Mouse (Mus musculus) lung, postnatal 4 days (tissue): Measurements from ENCODE around the gene Gfpt2.

Experiments used
- DNase-seq, 2 experiments: peaks; one replicate each; pipeline ENCODE4 v3.0.0; 2021

Gene Gfpt2

DNA sequence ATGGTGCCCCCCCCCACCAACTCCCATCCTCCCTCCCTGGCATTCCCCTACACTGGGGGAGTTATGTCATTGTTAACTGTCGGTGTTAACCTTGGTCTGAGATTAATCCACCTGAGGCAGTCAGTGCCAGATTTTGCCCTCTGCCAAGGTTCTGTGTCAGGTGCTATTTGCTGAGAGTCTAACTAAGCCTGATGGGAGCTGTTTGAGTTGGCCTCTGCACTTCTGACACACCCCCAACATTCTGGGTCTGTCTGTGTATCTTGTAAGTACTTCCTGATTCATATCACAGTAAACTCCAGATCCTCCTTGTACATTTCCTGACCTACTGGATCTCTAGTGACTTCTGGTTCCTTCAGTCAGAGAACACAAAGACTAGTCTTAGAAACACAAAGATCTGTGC is 46.7 kb downstream of the Gfpt2 start:
- peak in 1 of 2 experiments; percentile 32 for DNase-seq

DNA sequence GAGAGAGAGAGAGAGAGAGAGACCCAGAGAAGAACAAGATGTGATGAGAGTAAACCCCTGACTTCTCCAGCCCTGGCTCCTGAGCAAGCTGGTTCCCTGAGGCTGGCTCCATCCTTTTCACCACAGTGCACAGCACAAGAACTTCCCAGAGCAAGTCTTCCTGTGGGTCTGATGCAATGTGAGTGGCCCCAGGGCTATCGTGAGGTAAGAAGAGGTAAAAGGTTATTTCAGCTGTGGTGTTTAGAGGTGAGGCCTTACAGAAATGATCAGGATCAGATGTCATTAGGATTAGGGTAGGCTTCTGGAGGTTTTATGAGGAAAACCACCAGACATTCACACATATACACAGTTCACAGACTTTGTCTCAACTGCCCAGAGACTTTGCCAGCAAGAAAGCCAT is 47.9 kb downstream of the Gfpt2 start:
- no peak for DNase-seq

DNA sequence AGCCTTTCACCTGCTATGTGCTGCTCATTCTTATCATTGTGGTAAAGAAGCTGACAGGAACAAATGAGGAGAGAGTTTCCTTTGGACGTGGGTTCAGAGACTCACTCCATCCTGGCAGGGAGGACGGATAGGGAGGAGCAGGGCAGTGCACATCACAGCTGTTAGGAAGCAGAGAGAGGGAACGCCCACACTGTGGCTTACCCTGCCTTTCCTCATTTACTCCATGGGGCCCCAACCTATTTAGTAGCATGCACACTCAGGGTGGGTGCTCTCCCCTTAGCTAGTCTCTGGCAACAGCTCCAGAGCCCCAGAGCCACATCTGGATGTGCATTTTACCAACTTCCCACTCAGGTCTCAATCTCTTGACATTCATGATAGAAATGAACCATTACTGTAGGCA is 48.7 kb downstream of the Gfpt2 start:
- no peak for DNase-seq

DNA sequence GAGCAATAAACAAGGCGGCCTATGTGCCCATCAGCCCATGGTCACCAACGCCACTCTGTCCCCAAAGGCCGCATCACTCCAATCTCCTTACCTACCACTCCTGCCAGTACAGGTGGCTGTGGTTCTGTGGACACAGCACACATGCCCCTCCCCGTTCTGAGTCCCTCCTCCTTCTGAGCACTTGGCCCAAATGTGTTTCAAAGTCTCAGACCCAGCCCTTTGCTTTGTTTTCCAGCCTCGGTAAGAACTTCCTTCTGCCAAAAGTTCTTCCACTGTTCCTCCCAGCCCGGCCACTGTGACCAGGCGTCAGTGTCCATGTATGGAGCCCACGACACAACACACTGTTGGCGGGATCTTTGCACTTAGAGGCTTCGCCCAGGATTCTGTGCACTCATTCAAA is 50.3 kb downstream of the Gfpt2 start:
- no peak for DNase-seq

DNA sequence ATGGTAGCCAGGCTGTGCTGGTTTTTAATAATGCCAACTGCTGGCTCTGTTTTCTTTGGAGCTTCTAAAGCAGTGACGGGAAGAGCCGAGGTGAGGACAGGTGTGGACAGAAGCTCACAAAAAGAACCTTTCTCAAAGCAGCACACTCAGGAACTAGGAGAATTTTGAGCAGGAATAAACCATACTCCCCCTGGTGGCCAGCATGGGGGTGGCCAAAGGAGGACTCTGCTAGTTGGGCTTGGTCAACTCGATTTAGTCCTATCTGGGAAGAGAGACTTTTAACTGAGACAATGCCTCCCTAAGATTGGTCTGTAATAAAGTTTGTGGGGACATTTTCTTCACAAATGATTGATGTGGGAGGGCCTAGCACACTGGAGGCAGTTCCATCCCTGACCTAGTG is 51.0 kb downstream of the Gfpt2 start:
- peak; percentile 59 to 78 for DNase-seq

DNA sequence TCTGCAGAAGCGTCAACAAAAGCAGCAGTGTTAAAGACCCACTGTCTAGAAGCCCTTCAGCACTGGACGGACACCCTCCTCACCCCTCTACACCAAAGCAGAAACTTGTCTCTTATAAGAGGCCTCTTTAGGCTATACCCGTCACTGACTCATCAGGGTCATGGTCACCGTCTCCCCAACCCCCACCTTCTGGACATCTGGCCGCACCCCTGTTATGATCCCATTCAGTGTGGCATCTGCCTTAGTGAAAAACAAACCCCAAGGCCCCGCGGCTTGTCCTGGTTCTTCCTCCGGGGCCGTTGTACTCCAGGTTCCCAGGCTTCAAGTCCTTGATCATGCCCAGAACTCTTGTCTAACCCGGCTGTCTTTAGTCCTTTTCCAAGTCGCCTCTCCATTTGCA is 52.0 kb downstream of the Gfpt2 start:
- no peak for DNase-seq

DNA sequence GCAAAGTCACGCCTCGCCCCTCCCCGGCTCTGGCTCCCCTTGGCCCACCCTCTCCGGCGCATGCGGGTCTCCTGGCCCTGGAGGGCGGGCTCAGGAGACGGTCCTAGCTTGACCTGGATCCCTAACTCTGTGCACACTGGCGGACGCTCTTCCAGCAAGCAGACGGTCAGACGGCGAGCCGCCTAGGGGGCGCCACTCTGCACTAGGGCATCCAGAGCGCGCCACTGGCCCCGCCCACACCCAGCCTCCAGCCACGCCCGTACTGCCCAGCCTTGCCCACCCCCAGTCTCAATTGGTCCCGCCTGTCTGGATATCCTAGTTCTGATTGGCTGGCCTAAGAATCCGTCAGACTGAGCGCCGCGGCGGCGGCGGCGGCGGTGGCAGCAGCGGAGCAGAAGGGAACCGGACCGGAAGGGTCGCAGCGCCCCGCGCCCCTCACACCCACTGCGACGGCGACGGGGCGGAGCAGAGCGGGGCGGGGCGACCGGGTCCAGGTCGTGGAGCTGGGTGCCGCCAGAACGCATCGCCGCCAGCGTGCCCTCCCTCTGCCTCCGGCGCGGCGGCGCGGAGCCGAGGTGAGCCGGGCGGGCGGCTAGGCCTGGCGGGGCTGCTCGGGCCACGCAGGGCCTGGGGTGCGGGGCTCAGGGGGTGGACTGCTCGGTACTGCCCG is 52.6 kb downstream of the Gfpt2 start, which contains the start of gene Mapk9:
TSS of gene Mapk9 (plus strand) at position 351 of the 670 bp plus-strand sequence.
- DNase-seq: peak; percentile 98 to 99

GRCm38 (mm10) chr11:49847071-49847810 is 53.3 kb downstream of the Gfpt2 start:
- peak; percentile 42 to 43 for DNase-seq

GRCm38 (mm10) chr11:49847811-49848078 is 53.8 kb downstream of the Gfpt2 start:
- no peak for DNase-seq

DNA sequence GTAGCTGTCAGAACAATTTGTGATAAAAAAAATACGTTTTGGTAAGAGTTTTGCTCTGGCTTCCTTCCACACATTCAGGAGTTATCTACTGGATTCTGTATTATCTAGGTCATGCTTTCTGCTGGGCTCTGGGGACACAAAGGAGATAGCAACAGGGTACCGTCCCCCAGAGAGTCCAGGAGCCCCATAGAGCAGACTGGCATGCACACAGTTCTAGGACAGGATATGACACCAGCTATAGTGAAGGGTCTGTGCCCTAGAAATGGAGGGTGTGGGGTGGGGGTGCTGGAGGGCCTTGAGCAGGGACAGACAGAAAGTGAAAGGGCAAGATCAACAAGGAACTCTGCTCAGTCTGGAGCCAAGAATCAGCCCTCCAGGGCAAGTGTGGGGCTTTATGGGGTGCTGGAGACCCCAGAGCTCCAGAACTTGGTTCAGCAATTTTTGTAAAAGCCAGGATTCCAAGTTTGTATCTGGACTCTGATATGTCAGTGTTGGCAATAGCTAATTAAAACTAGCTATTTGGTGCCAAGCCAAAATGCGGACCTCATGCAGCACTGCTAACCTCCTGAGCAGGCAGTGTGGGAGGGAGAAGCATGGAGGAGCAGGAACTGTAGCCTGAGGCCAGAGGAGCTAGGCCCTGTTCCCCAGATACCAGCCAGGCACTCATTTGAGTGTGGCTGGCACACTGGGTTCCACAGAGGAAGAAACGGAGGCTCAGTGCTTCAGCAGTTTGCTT is 54.3 kb downstream of the Gfpt2 start:
- no peak for DNase-seq

- DNase-seq: no peak
These were observed 56.4 kb downstream of the Gfpt2 start for GRCm38 (mm10) chr11:49850331-49850730.

GRCm38 (mm10) chr11:49855144-49855543 is 61.2 kb downstream of the Gfpt2 start:
- DNase-seq: no peak

- DNase-seq: no peak
These were observed 67.2 kb downstream of the Gfpt2 start for GRCm38 (mm10) chr11:49861139-49861538.

DNA sequence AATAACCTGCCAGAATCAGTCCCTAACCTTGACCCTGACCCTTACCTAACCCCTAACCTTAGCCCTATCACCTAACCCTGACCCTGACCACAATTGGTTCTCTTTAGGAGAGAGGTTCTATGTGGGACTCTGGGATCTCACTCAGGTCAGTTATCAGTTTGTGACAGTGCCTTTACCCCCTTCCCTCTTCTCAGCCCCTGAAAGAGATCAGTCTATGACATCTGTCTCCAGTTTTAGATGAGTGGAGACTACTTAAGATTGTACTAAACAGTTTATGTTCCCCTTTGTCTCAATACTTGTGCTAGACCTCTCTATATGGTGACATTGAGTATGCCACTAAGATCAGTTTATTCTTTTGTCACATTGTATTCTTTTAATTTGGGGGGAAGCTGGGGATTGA is 69.9 kb downstream of the Gfpt2 start:
- DNase-seq: no peak

- DNase-seq: peak in 1 of 2 experiments; percentile 1
These were observed 73.3 kb downstream of the Gfpt2 start for GRCm38 (mm10) chr11:49867320-49867719.

- peak; percentile 27 to 69 for DNase-seq
These were observed 75.8 kb downstream of the Gfpt2 start for GRCm38 (mm10) chr11:49869762-49870161.

GRCm38 (mm10) chr11:49871914-49872313 is 77.9 kb downstream of the Gfpt2 start:
- DNase-seq: peak; percentile 21 to 51

DNA sequence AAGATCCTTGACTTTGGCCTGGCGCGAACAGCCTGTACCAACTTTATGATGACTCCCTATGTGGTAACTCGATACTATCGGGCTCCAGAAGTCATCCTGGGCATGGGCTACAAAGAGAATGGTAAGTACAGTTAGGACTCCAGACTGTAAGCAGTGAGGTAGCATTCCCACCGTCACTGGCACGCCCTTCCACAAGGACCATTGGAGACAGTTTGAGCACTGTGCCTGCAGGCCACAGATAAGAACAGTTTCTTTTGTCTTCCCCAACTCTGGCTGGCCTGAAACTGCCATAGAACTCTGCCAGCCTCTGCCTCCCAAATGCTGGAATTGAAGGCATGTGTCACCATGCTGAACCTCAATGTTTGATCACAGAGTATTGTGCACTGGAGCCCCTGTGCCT is 78.8 kb downstream of the Gfpt2 start:
- peak in 1 of 2 experiments; percentile 16 for DNase-seq

DNA sequence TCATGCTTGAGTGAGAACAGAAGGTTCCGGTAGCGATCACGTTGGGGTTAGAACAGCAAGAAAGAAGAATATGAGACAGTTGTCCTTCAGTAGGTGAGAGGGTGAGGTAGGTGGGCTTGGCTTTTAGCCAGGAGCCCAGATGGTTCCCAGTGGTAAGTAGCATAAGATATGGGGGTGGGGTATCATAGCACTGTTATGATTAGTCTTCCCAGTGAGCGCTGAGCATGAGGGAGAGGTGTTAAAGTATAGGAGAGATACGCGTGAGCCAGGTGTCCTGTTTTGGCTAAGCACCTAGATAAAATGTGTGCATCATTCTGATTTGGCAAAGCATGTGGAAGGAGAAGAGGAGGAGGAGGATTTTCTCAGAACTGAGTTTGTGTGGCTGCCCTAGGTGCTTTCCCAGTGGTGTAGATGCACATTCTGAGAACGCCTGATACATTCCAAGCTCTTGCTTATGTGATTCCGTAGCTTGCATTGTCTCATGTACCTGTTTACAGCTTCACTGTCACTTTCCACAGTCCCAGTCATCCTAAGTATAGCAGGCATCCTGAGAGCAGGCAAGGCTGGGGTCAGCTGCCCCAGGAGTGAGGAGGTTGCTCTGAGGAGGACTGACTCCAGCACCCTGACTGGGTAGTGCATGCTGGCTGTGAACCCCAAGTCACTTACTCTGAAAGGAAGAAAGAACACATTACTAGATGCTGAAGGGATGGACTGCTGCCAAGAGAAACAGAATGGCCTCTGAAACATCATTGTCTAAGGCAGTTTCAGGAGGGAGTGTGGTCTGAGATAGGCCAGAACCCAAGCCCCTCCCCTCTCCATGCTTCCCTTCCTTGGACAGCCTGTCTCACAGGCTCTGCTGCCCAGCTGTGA is 83.2 kb downstream of the Gfpt2 start:
- peak; percentile 31 to 51 for DNase-seq

DNA sequence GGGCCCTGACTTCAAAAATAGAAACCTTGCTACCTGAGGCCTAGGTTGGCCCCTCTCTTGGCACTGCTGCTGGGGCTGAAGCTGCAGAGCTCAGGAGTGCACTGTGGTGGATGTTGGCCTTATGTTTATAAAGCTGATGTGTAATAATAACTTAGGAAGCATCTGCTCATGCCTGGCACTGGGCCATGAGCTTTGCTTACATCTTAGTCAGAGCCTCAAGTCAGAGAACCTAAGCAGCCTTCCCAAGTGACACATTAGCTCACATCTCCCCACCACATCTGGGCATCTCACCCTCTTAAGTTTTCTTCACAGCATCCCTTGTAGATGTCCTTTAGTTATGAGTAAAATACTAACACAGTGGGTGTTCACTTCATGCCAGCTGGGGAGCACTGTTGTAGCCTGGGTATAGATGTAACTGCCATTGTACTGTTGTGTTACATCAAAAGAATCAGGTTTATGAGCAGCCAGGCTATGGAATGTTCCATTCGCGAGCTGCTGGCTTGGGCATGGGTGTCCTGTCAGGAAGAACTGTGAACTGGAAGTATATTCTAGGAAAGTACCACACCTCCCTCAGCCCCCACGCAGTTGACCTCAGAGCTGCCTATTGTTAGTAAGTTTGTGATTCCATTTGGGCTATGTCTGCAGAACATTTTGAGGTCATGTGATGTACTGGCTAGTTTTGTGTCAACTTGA is 86.1 kb downstream of the Gfpt2 start:
- peak; percentile 72 to 81 for DNase-seq

DNA sequence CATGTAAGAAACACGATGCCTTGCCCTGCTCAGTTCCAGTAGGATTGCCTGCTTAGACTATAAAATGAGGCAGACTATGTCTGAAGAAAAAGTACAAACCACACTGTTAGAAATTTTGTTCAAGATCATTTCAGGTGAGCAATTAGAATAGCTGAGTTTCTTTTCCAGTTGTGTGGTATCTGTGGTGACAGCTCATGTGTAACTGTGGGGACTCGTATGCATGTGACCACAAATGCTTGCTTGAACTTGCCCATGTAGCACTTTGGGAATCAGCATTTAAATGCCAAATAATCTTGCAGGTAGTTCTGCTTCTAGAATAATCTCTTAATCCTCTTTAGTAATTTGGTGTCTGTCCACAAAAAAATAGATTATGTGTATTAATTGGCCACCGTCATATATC is 89.4 kb downstream of the Gfpt2 start:
- no peak for DNase-seq
